Mouse (Mus musculus) megakaryocyte-erythroid progenitor cell, adult 5-6 weeks (primary cell): ENCODE results near the gene Rnaset2a. TPM values are rescaled to one million over a fixed set of nuclear protein-coding genes. Genes with fewer than 3 reads are reported as not detected.
A peak's percentile ranks its signal among the peaks of the same experiment; 100 is the strongest.
"Not testable (repeated sequence)": the region's sequence is repeated elsewhere in the genome, so short reads cannot be mapped to it uniquely, and the experiment has no call there.

ENCODE experiments used
- ATAC-seq: replicated peaks from 2 replicates; pipeline ENCODE4 v1.8.0; 2016; ENCODE audit warnings: mild to moderate bottlenecking, inconsistent platforms; ENCODE audit not compliant: severe bottlenecking, poor library complexity, low FRiP score, low TSS enrichment
- total RNA-seq, 2 experiments: library from RNA; stranded (forward) in 1 of 2; stranded (reverse) in 1 of 2; fragments of 200-1000, 215-1000 nt in 1 of 2; fragments of >200 nt in 1 of 2; fragmentation: Nextera tagmentation in 1 of 2; gene quantifications; 2 replicates each; pipeline ENCODE4 v1.2.3; 2014 to 2017

The Rnaset2a gene
- total RNA-seq (2014; fragmentation: Nextera tagmentation), result 16.8 and 21.3 TPM in 2 replicates
- 21.0 and 29.7 TPM in 2 replicates for total RNA-seq (2017)

GRCm38 (mm10) chr17:8147439-8148316 lies at the start of gene Rnaset2a, which contains the start of gene Gm49673:
TSS of gene Rnaset2a (minus strand) at chr17:8148097.
TSS of gene Gm49673 (minus strand) at chr17:8147788.
- peak; percentile 95 for ATAC-seq

GRCm38 (mm10) chr17:8197652-8198051 lies 49.8 kb upstream of the Rnaset2a start:
- ATAC-seq, result peak; percentile 76

DNA sequence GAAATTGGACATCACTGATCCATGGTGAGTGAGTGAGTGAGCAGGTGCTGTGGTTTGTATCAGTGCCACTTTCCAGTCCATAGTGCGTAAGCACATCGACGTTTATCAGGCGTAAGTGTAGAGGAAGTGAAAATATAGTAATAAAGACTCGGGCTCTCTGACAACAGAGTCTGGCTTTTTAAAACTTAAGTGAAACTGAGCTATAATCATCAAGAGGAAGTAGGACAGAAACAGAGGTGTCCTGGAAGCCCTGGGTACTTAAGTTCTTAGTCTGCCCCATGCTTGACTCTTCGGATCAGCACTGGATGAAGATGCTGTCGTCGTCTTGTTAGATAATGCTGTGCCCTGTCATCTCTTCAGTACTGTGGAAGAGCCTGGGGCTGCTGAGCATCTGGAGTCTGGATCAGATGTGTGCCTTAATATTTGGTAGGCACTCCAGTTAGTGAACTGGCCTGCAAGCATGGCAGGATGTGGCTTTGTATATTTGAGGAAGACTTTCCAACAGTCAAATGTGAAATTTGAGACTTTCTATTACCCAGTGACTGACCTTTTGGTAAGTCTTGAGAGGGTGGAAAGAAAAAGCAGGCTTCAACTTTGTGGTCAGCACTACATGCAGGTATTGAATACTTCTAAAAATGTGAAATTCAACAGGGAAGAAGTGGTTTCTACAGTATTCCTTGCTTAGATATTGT lies 47.9 kb upstream of the Rnaset2a start:
- ATAC-seq, result no peak

- no peak for ATAC-seq
These were observed 45.8 kb upstream of the Rnaset2a start for GRCm38 (mm10) chr17:8193678-8194077.

DNA sequence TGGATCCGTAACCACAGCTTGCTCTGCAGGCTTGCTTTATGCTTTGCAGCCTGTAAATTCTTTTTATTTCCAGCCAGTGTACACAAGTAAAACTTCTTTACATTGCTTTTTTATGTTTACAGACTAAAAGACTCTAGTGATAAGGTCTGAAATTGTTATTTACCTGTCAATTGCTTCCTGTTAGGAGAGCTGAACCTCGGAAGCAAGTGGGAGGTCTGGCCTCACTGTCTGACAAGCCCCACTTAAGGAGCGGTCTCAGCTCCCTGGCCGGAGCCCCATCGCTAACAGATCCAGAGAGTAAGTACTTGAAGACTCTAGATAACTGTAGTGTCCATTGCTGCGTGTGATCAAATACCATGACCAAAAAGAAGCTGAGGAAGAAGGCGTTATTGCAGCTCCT lies 36.3 kb upstream of the Rnaset2a start:
- no peak for ATAC-seq

- no peak for ATAC-seq
These were observed 35.9 kb upstream of the Rnaset2a start for GRCm38 (mm10) chr17:8183815-8184214.

- ATAC-seq, result no peak
These were observed 29.2 kb upstream of the Rnaset2a start for GRCm38 (mm10) chr17:8177090-8177489.

GRCm38 (mm10) chr17:8171081-8171480 lies 23.2 kb upstream of the Rnaset2a start:
- ATAC-seq, result no peak

DNA sequence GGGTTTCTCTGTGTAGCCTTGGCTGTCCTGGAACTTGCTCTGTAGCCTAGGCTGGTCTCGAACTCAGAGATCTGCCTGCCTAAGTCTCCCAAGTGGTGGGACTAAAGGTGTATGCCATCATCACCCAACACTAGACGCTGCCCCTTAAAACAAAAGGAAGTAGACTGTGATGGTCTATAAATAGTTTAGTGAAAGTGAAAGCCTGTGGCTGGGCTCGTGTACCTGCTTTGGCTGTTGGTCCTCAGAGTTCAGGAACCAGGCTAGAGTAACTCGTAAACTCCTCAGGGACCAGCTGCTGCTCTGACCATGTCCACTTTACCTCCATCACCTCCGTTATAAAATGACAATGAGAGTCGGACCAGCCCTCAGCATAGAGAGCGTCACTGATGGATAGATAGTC lies 22.4 kb upstream of the Rnaset2a start:
- no peak for ATAC-seq

GRCm38 (mm10) chr17:8167436-8167835 lies 19.5 kb upstream of the Rnaset2a start:
- ATAC-seq, result not testable (repeated sequence)

GRCm38 (mm10) chr17:8166454-8166853 lies 18.6 kb upstream of the Rnaset2a start:
- not testable (repeated sequence) for ATAC-seq

GRCm38 (mm10) chr17:8165977-8166376 lies 18.1 kb upstream of the Rnaset2a start:
- ATAC-seq, result not testable (repeated sequence)

DNA sequence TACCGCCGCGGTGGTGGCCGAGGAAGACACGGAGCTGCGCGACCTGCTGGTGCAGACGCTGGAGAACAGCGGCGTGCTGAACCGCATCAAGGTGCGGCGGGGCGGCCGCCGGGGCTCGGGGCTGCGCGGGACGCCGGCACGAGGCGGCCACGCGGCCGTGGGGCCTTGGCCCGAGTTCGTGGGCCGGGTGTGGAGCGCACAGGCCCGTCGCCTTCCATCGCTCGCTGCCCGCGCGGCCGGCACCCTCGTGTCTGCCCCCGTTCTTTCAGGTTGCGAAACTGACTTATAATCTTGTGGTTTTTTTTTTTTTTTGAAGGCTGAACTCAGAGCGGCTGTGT lies 17.7 kb upstream of the Rnaset2a start:
- not testable (repeated sequence) for ATAC-seq

- peak; percentile 85 for ATAC-seq
These were observed 17.1 kb upstream of the Rnaset2a start, which contains the start of gene Fgfr1op for GRCm38 (mm10) chr17:8164701-8165607. TSS of gene Fgfr1op (plus strand) at chr17:8165501.

DNA sequence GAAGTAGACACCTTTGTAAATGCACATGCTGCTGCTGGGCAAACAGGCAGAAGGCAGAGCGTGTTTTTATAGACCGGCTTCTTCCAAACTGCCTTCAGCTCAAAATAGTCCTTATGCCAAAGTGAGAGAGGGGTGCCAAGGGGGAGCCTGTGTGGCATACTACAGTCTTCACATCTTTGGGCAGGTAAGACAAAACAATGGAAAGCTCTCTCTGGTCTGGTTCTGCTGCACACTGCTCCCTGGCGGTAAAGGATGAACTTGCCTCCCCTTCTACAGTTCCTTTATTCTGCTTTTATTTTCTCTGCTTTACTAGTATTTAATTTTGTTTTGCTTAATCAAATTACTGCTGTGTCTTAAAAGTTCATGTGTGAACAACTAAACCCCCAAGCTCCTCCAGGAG lies 13.1 kb upstream of the Rnaset2a start:
- ATAC-seq, result not testable (repeated sequence)

- not testable (repeated sequence) for ATAC-seq
These were observed 10.7 kb upstream of the Rnaset2a start for GRCm38 (mm10) chr17:8158627-8159026.

DNA sequence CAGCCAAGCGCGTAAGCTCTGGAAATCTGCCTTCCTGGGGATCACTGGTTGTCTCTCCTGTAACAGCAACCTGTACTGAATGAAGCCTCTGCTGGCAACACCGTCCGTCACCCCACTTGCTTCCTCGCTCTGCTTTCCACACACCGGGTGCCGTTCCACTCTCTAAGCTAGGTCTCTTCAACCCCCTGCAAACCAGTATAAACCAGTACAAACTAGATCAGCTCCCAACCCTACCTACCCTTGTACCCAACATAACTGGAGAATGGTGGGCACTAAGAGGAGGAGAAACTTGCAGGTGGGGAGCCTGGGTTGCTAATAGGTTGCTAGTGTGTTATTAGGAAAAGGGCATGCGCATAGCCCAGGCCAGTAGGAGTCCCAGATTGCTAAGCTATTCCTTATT lies 8.1 kb upstream of the Rnaset2a start:
- not testable (repeated sequence) for ATAC-seq

DNA sequence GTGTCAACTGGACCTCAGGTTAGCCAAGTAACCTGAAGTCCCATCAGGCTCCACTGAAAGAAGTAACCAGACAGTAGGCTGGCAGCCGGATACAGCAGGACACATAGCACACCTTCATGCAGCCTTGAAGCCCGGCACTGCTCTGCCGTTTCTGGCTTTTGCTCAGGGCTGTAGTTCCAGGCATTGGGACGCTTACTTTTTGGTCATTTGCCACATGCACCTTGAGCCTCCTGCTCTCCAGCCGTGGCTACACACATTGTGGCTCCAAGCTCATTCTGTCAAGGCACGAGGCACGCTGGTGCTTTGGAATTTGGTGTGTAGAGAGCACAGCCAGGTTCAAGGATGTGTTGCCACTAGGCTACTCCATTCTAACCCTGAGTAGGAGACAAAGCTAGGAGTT lies 7.1 kb upstream of the Rnaset2a start:
- ATAC-seq, result not testable (repeated sequence)

- peak; percentile 12; the same call in 1 of the 2 replicates for ATAC-seq
These were observed 966 bp downstream of the Rnaset2a start for GRCm38 (mm10) chr17:8146931-8147330.
